Mouse (Mus musculus): ENCODE data around the gene Rec8.

Rec8 gene

GRCm38 (mm10) chr14:55592226-55592625 is 25.6 kb upstream of the Rec8 start:
- in situ Hi-C loops (cut with MboI, MseI), result no loop called here

- in situ Hi-C loops (cut with MboI, MseI), result no loop called here
Observed at GRCm38 (mm10) chr14:55596036-55596690, 21.7 kb upstream of the Rec8 start.

- in situ Hi-C loops (cut with MboI, MseI), result no loop called here
Observed at GRCm38 (mm10) chr14:55598521-55599390, 19.1 kb upstream of the Rec8 start.

GRCm38 (mm10) chr14:55603271-55603632 is 14.6 kb upstream of the Rec8 start, which contains the start of gene Irf9:
Irf9 (plus strand) TSS chr14:55603571.
- in situ Hi-C loops (cut with MboI, MseI), result no loop called here

GRCm38 (mm10) chr14:55603633-55604576 is 13.9 kb upstream of the Rec8 start:
- in situ Hi-C loops (cut with MboI, MseI), result no loop called here

GRCm38 (mm10) chr14:55604823-55605222 is 13.0 kb upstream of the Rec8 start:
- in situ Hi-C loops (cut with MboI, MseI), result no loop called here

- in situ Hi-C loops (cut with MboI, MseI), result no loop called here
Observed at GRCm38 (mm10) chr14:55605743-55606459, 11.9 kb upstream of the Rec8 start.

GRCm38 (mm10) chr14:55608339-55608738 is 9.5 kb upstream of the Rec8 start:
- in situ Hi-C loops (cut with MboI, MseI), result no loop called here

- in situ Hi-C loops (cut with MboI, MseI), result no loop called here
Observed at GRCm38 (mm10) chr14:55613346-55613745, 4.5 kb upstream of the Rec8 start.

- in situ Hi-C loops (cut with MboI, MseI), result no loop called here
Observed at GRCm38 (mm10) chr14:55614565-55615178, 3.2 kb upstream of the Rec8 start.

GRCm38 (mm10) chr14:55615876-55616275 is 2.0 kb upstream of the Rec8 start:
- in situ Hi-C loops (cut with MboI, MseI), result no loop called here

GRCm38 (mm10) chr14:55616844-55617243 is 993 bp upstream of the Rec8 start:
- in situ Hi-C loops (cut with MboI, MseI), result no loop called here

GRCm38 (mm10) chr14:55618486-55619195 is 804 bp downstream of the Rec8 start:
- in situ Hi-C loops (cut with MboI, MseI), result no loop called here

GRCm38 (mm10) chr14:55628077-55628827 is 10.4 kb downstream of the Rec8 start:
- in situ Hi-C loops (cut with MboI, MseI), result no loop called here

GRCm38 (mm10) chr14:55629312-55629711 is 11.5 kb downstream of the Rec8 start:
- in situ Hi-C loops (cut with MboI, MseI), result no loop called here

GRCm38 (mm10) chr14:55634874-55635522 is 17.2 kb downstream of the Rec8 start:
- in situ Hi-C loops (cut with MboI, MseI), result no loop called here

- in situ Hi-C loops (cut with MboI, MseI), result no loop called here
Observed at GRCm38 (mm10) chr14:55635523-55636007, 17.7 kb downstream of the Rec8 start, which contains the start of gene Ipo4. Ipo4 (minus strand) TSS chr14:55635957.

GRCm38 (mm10) chr14:55637795-55638194 is 20.0 kb downstream of the Rec8 start, which contains the start of gene Gm49378:
Gm49378 (minus strand) TSS chr14:55637895.
- in situ Hi-C loops (cut with MboI, MseI), result no loop called here

Measured in T-helper 1 cell (primary cell).